Mouse (Mus musculus) MEL (cell line): ENCODE measurements around the gene 2310033P09Rik. TPM values are rescaled to one million over a fixed set of nuclear protein-coding genes. Genes with fewer than 3 reads are reported as not detected.

Experiments used
- DNase-seq: peaks from one replicate; pipeline ENCODE4 v3.0.0; 2011; ENCODE audit warnings: low read depth, low spot score
- H3K27ac ChIP-seq: 2 replicates; pipeline ENCODE4 v1.5.1; 2012; ENCODE audit warnings: low read depth, mild to moderate bottlenecking, control low read depth, low read length, moderate library complexity; ENCODE audit not compliant: control insufficient read depth
- H3K27me3 ChIP-seq, 2 experiments: fragments of 150-350 bp in 1 of 2; sonication (generic) in 1 of 2; 2 replicates each; pipeline ENCODE4 v1.6.1; 2012; ENCODE audit warnings: low read length in 2 of 2, mild to moderate bottlenecking in 2 of 2, improper control_type of control experiment in 1 of 2, moderate library complexity in 1 of 2; ENCODE audit not compliant: insufficient read depth in 2 of 2, control insufficient read depth in 1 of 2
- H3K36me3 ChIP-seq, 2 experiments: 2 replicates each; pipeline ENCODE4 v1.6.1; 2012 to 2014; ENCODE audit warnings: low read length in 2 of 2, improper control_type of control experiment in 1 of 2, inconsistent platforms in 1 of 2, mild to moderate bottlenecking in 1 of 2; ENCODE audit not compliant: insufficient read depth in 2 of 2, control insufficient read depth in 1 of 2
- H3K4me1 ChIP-seq, 2 experiments: fragments of 150-350 bp in 1 of 2; sonication (generic) in 1 of 2; 2 replicates each; pipeline ENCODE4 v1.6.1; 2012; ENCODE audit warnings: low read length in 2 of 2, improper control_type of control experiment in 1 of 2, mild to moderate bottlenecking in 1 of 2; ENCODE audit not compliant: insufficient read depth in 2 of 2, control insufficient read depth in 1 of 2
- H3K4me3 ChIP-seq, 2 experiments: fragments of 150-350 bp in 1 of 2; sonication (generic) in 1 of 2; 2 replicates each; pipeline ENCODE4 v1.5.1; 2012; ENCODE audit warnings: low read depth in 2 of 2, low read length in 2 of 2, mild to moderate bottlenecking in 2 of 2, moderate library complexity in 2 of 2, control low read depth in 1 of 2, improper control_type of control experiment in 1 of 2; ENCODE audit not compliant: control insufficient read depth in 1 of 2, insufficient read depth in 1 of 2
- H3K79me2 ChIP-seq: 2 replicates; pipeline ENCODE4 v1.6.1; 2012; ENCODE audit warnings: mild to moderate bottlenecking, low read length, moderate library complexity; ENCODE audit not compliant: control insufficient read depth, poor library complexity, insufficient read depth
- H3K9ac ChIP-seq: 2 replicates; pipeline ENCODE4 v1.6.1; 2012; ENCODE audit warnings: low read depth, mild to moderate bottlenecking, control low read depth, low read length, moderate library complexity; ENCODE audit not compliant: control insufficient read depth, poor library complexity, severe bottlenecking
- H3K9me3 ChIP-seq: fragments of 150-350 bp; sonication (generic); replicated peaks from 2 replicates; pipeline ENCODE4 v1.6.1; 2012; ENCODE audit warnings: mild to moderate bottlenecking, low read length, improper control_type of control experiment, moderate library complexity; ENCODE audit not compliant: insufficient read depth
- CHD1 ChIP-seq: IDR thresholded peaks from 2 replicates; pipeline ENCODE4 v1.6.1; 2012; ENCODE audit warnings: low read depth, mild to moderate bottlenecking, inconsistent platforms, low read length, improper control_type of control experiment
- CHD2 ChIP-seq: IDR thresholded peaks from 2 replicates; pipeline ENCODE4 v1.6.1; 2011; ENCODE audit warnings: low read length, improper control_type of control experiment
- CTCF ChIP-seq, 3 experiments: IDR thresholded peaks in 2 of 3; conservative IDR thresholded peaks in 1 of 3; 2 replicates each; pipeline ENCODE4 v1.5.1; 2011 to 2012; ENCODE audit warnings: low read length in 3 of 3, low read depth in 2 of 3, mild to moderate bottlenecking in 2 of 3, improper control_type of control experiment in 1 of 3, inconsistent platforms in 1 of 3, mixed read lengths in 1 of 3, moderate library complexity in 1 of 3; ENCODE audit not compliant: control insufficient read depth in 1 of 3, insufficient read depth in 1 of 3, poor library complexity in 1 of 3, severe bottlenecking in 1 of 3
- E2F4 ChIP-seq: IDR thresholded peaks from 2 replicates; pipeline ENCODE4 v1.6.1; 2011; ENCODE audit warnings: low read depth, low read length, improper control_type of control experiment, borderline replicate concordance
- ELF1 ChIP-seq: IDR thresholded peaks from 2 replicates; pipeline ENCODE4 v1.6.1; 2014; ENCODE audit warnings: low read depth, mild to moderate bottlenecking, inconsistent platforms, low read length, improper control_type of control experiment, moderate library complexity
- EP300 ChIP-seq, 2 experiments: IDR thresholded peaks; 2 replicates each; pipeline ENCODE4 v1.6.1; 2011; ENCODE audit warnings: improper control_type of control experiment in 2 of 2, low read length in 2 of 2, low read depth in 1 of 2, mild to moderate bottlenecking in 1 of 2
- GABPA ChIP-seq: IDR thresholded peaks from 2 replicates; pipeline ENCODE4 v1.6.1; 2012; ENCODE audit warnings: low read depth, mild to moderate bottlenecking, inconsistent platforms, low read length, improper control_type of control experiment, moderate library complexity
- GATA1 ChIP-seq: IDR thresholded peaks from 2 replicates; pipeline ENCODE4 v1.6.1; 2011; ENCODE audit warnings: low read depth, low read length, improper control_type of control experiment
- HCFC1 ChIP-seq: IDR thresholded peaks from 2 replicates; pipeline ENCODE4 v1.6.1; 2012; ENCODE audit warnings: low read depth, mild to moderate bottlenecking, inconsistent platforms, low read length, improper control_type of control experiment, moderate library complexity
- JUND ChIP-seq: IDR thresholded peaks from 2 replicates; pipeline ENCODE4 v1.6.1; 2011; ENCODE audit warnings: low read depth, mild to moderate bottlenecking, improper control_type of control experiment, low read length
- KAT2A ChIP-seq: conservative IDR thresholded peaks from 2 replicates; pipeline ENCODE4 v1.6.1; 2012; ENCODE audit warnings: low read depth, low read length, improper control_type of control experiment, inconsistent platforms
- MAFK ChIP-seq: IDR thresholded peaks from 2 replicates; pipeline ENCODE4 v1.6.1; 2011; ENCODE audit warnings: low read depth, mild to moderate bottlenecking, low read length, improper control_type of control experiment, borderline replicate concordance
- MAX ChIP-seq: IDR thresholded peaks from 2 replicates; pipeline ENCODE4 v1.6.1; 2011; ENCODE audit warnings: low read length, improper control_type of control experiment
- MAZ ChIP-seq: IDR thresholded peaks from 2 replicates; pipeline ENCODE4 v1.6.1; 2012; ENCODE audit warnings: low read depth, mild to moderate bottlenecking, inconsistent platforms, low read length, improper control_type of control experiment
- MEF2A ChIP-seq: IDR thresholded peaks from 2 replicates; pipeline ENCODE4 v1.6.1; 2014; ENCODE audit warnings: low read depth, mild to moderate bottlenecking, inconsistent platforms, low read length, improper control_type of control experiment; ENCODE audit not compliant: poor library complexity, insufficient replicate concordance, severe bottlenecking; ENCODE audit errors: extremely low read depth
- MXI1 ChIP-seq: IDR thresholded peaks from 2 replicates; pipeline ENCODE4 v1.6.1; 2011; ENCODE audit warnings: mild to moderate bottlenecking, low read depth, low read length, improper control_type of control experiment
- MYB ChIP-seq: IDR thresholded peaks from 2 replicates; pipeline ENCODE4 v1.6.1; 2011; ENCODE audit warnings: mild to moderate bottlenecking, low read depth, low read length, improper control_type of control experiment
- MYC ChIP-seq: IDR thresholded peaks from 2 replicates; pipeline ENCODE4 v1.6.1; 2011; ENCODE audit warnings: low read depth, mild to moderate bottlenecking, low read length, improper control_type of control experiment, moderate library complexity
- NELFE ChIP-seq: IDR thresholded peaks from 2 replicates; pipeline ENCODE4 v1.6.1; 2011; ENCODE audit warnings: low read depth, low read length, improper control_type of control experiment
- NRF1 ChIP-seq: IDR thresholded peaks from 2 replicates; pipeline ENCODE4 v1.6.1; 2014; ENCODE audit warnings: low read depth, mild to moderate bottlenecking, inconsistent platforms, low read length, improper control_type of control experiment, moderate library complexity; ENCODE audit not compliant: poor library complexity, insufficient read depth, severe bottlenecking
- POLR2A ChIP-seq, 2 experiments: IDR thresholded peaks; 2 replicates each; pipeline ENCODE4 v1.6.1; 2011 to 2012; ENCODE audit warnings: low read length in 2 of 2, mild to moderate bottlenecking in 2 of 2, control low read depth in 1 of 2, improper control_type of control experiment in 1 of 2, low read depth in 1 of 2, moderate library complexity in 1 of 2; ENCODE audit not compliant: control insufficient read depth in 1 of 2, insufficient read depth in 1 of 2, poor library complexity in 1 of 2
- POLR2AphosphoS2 ChIP-seq: IDR thresholded peaks from 2 replicates; pipeline ENCODE4 v1.6.1; 2011; ENCODE audit warnings: low read length, improper control_type of control experiment
- POLR2AphosphoS5 ChIP-seq: IDR thresholded peaks from 2 replicates; pipeline ENCODE4 v1.6.1; 2012; ENCODE audit warnings: low read depth, borderline replicate concordance, mild to moderate bottlenecking, inconsistent platforms, low read length, moderate library complexity, mixed read lengths
- RAD21 ChIP-seq: IDR thresholded peaks from 2 replicates; pipeline ENCODE4 v1.6.1; 2011; ENCODE audit warnings: mild to moderate bottlenecking, low read depth, low read length, improper control_type of control experiment
- RCOR1 ChIP-seq: IDR thresholded peaks from 2 replicates; pipeline ENCODE4 v1.6.1; 2012; ENCODE audit warnings: low read depth, mild to moderate bottlenecking, inconsistent platforms, low read length, improper control_type of control experiment
- SMC3 ChIP-seq: IDR thresholded peaks from 2 replicates; pipeline ENCODE4 v1.6.1; 2011; ENCODE audit warnings: low read depth, low read length, improper control_type of control experiment
- TAL1 ChIP-seq: IDR thresholded peaks from 2 replicates; pipeline ENCODE4 v1.6.1; 2012; ENCODE audit warnings: mild to moderate bottlenecking, inconsistent platforms, low read length, moderate library complexity, mixed read lengths
- TBP ChIP-seq: IDR thresholded peaks from 2 replicates; pipeline ENCODE4 v1.8.0; 2011; ENCODE audit warnings: low read depth, low read length, improper control_type of control experiment
- TCF12 ChIP-seq: IDR thresholded peaks from 2 replicates; pipeline ENCODE4 v1.6.1; 2014; ENCODE audit warnings: low read depth, mild to moderate bottlenecking, inconsistent platforms, low read length, improper control_type of control experiment, moderate library complexity
- UBTF ChIP-seq: IDR thresholded peaks from 2 replicates; pipeline ENCODE4 v1.6.1; 2012; ENCODE audit warnings: low read depth, mild to moderate bottlenecking, inconsistent platforms, low read length, improper control_type of control experiment, moderate library complexity, borderline replicate concordance; ENCODE audit not compliant: insufficient read depth
- USF2 ChIP-seq, 2 experiments: IDR thresholded peaks; 2 replicates each; pipeline ENCODE4 v1.6.1; 2011 to 2012; ENCODE audit warnings: improper control_type of control experiment in 2 of 2, low read length in 2 of 2, borderline replicate concordance in 1 of 2, inconsistent platforms in 1 of 2, low read depth in 1 of 2, mild to moderate bottlenecking in 1 of 2; ENCODE audit not compliant: insufficient read depth in 1 of 2
- ZC3H11A ChIP-seq: IDR thresholded peaks from 2 replicates; pipeline ENCODE4 v1.6.1; 2012; ENCODE audit warnings: low read depth, mild to moderate bottlenecking, inconsistent platforms, low read length, improper control_type of control experiment
- ZKSCAN1 ChIP-seq: IDR thresholded peaks from 2 replicates; pipeline ENCODE4 v1.6.1; 2012; ENCODE audit warnings: low read depth, mild to moderate bottlenecking, inconsistent platforms, low read length, improper control_type of control experiment, moderate library complexity
- ZMIZ1 ChIP-seq: IDR thresholded peaks from 2 replicates; pipeline ENCODE4 v1.6.1; 2012; ENCODE audit warnings: low read depth, mild to moderate bottlenecking, inconsistent platforms, low read length, improper control_type of control experiment, moderate library complexity
- ZNF384 ChIP-seq: IDR thresholded peaks from 2 replicates; pipeline ENCODE4 v1.6.1; 2012; ENCODE audit warnings: low read depth, mild to moderate bottlenecking, inconsistent platforms, low read length, improper control_type of control experiment
- polyA plus RNA-seq, 2 experiments: library from polyadenylated mRNA; stranded (reverse) in 1 of 2; unstranded in 1 of 2; fragments of >175 nt in 1 of 2; fragments of >200 nt in 1 of 2; gene quantifications; 2 replicates each; pipeline versions ENCODE4 v1.2.1 to v1.2.4; 2012; ENCODE audit warnings: low replicate concordance in 2 of 2, low read depth in 1 of 2; ENCODE audit not compliant: insufficient read length in 2 of 2, insufficient read depth in 1 of 2, missing spikeins in 1 of 2
- total RNA-seq: library from RNA; depleted of rRNA; stranded (reverse); fragments of 300-350 nt; gene quantifications from 2 replicates; pipeline ENCODE4 v1.2.3, GENCODE M21; 2012

2310033P09Rik gene
- total and polyA plus RNA-seq, 3 experiments = 35.5 to 59.8 TPM; not detected in 1

DNA sequence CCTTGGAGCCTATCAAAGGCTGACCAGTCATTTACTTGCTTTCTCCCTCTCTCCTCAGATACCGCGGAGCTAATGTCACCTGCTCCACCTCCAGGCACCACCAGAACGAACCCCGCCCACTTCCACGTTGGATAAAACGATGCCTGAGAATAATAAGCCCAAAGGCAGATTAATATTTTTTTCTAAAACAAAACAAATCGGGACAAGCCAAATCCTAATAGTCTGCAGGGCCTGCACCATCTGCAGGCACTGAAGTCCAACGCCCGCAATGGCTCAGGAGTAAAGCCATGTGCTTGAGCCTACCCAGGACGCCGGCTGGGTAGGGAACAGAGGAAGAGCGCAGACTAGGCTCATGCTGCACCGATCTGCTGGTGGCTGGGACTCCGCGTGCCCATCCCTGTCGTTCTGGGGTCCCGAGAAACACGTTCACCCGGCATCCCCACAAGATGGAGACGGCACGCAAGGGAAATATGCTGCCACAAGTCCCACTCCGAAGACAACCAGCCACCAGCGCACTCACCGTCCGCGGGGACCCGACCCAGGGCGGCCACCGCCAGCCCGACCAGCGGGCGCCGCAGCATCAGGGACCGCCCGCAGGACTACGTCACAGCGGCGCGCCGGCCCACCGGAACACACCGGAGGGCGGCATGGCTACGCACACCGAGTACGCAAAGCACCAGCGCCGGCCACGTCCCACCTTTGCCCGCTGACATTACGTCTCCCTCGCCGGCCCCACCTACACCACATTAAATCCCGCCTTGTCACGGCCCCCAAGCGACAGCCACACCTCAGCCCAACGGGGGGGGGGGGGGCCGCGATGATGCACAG, 16.7 kb upstream of the 2310033P09Rik start:
- peak; percentile 99 for DNase-seq
- H3K79me2 ChIP-seq = peaks cover 23% of the 10 kb centered on the region
- peak overlapping the region; percentile 82 for H3K27ac ChIP-seq
- peak overlapping the region; percentile 95 to 98 for H3K4me3 ChIP-seq
- H3K4me1 ChIP-seq = peaks cover 3 to 16% of the 10 kb centered on the region in 2 experiments; a peak in 3 of 4 replicates
- no peaks in the 10 kb centered on the region for H3K9me3 ChIP-seq
- H3K9ac ChIP-seq = peak overlapping the region; percentile 93
- H3K27me3 ChIP-seq = no peaks in the 10 kb centered on the region
- peaks cover 0 to 8% of the 10 kb centered on the region in 2 experiments; a peak in 2 of 4 replicates for H3K36me3 ChIP-seq
- TF ChIP-seq NRF1 (peak; percentile 88), TAL1 (no peak), SMC3 (no peak), TBP (peak; percentile 52), HCFC1 (peak; percentile 89), JUND (no peak), POLR2AphosphoS5 (no peak), TCF12 (peak; percentile 32; the same call in 1 of the 2 replicates), CTCF (IDR thresholded peaks at IDR 0.05 in 2 of 3, conservative IDR thresholded peaks at IDR 0.05 in 1 of 3; ENCODE audit: control insufficient read depth in 1 of 3, insufficient read depth in 1 of 3, low read depth in 2 of 3, low read length in 3 of 3, poor library complexity in 1 of 3, severe bottlenecking in 1 of 3) (peak in 1 of 3 experiments; percentile 0; a peak in 1 of 6 replicates), CHD1 (0 out of 2 replicates have a peak, but pooled peaks have one; percentile 72), ZMIZ1 (peak; percentile 91), MAFK (no peak), GABPA (no peak), ELF1 (peak; percentile 80; the same call in 1 of the 2 replicates), E2F4 (no peak), RCOR1 (no peak), KAT2A (peak; percentile 9; the same call in 1 of the 2 replicates), MAZ (peak; percentile 83; the same call in 1 of the 2 replicates), MEF2A (no peak), MYB (no peak), USF2 (IDR thresholded peaks at IDR 0.05; ENCODE audit: borderline replicate concordance in 1 of 2, insufficient read depth in 1 of 2, low read depth in 1 of 2, low read length in 2 of 2) (no peak), UBTF (no peak), GATA1 (no peak), RAD21 (no peak; the same call in 1 of the 2 replicates), ZC3H11A (no peak; the same call in 1 of the 2 replicates), POLR2A (IDR thresholded peaks at IDR 0.05; ENCODE audit: control insufficient read depth in 1 of 2, insufficient read depth in 1 of 2, low read depth in 1 of 2, low read length in 2 of 2, poor library complexity in 1 of 2) (peak; percentile 95 to 99), EP300 (IDR thresholded peaks at IDR 0.05; ENCODE audit: low read depth in 1 of 2, low read length in 2 of 2) (no peak; a peak in 1 of 4 replicates), MYC (peak; percentile 83), MAX (peak; percentile 75), NELFE (peak; percentile 84), CHD2 (no peak), POLR2AphosphoS2 (peak; percentile 88), MXI1 (peak; percentile 96), ZNF384 (no peak), ZKSCAN1 (no peak)
